Mouse (Mus musculus) stomach, embryonic 14.5 days (tissue): Measurements from ENCODE around the gene Gadd45a. TPM values are rescaled to one million over a fixed set of nuclear protein-coding genes. Genes with fewer than 3 reads are reported as not detected.
"Not testable (repeated sequence)": the region's sequence is repeated elsewhere in the genome, so short reads cannot be mapped to it uniquely, and the experiment has no call there.

Experiments
- ATAC-seq: fragments of 200-750 bp; cut with Nextera tagmentation; 2 replicates; pipeline ENCODE4 v1.8.0; 2017; ENCODE audit warnings: low read depth, moderate TSS enrichment; ENCODE audit not compliant: insufficient number of reproducible peaks, insufficient read depth, low FRiP score
- H3K27ac ChIP-seq: fragments of 300-500 bp; sonication (generic); 2 replicates; pipeline ENCODE4 v1.5.1; 2014; ENCODE audit warnings: mild to moderate bottlenecking, low read length, moderate library complexity, mixed read lengths
- H3K27me3 ChIP-seq: fragments of 300-500 bp; sonication (generic); 2 replicates; pipeline ENCODE4 v1.6.1; 2014; ENCODE audit warnings: low read length, control low read depth, mixed read lengths; ENCODE audit not compliant: control insufficient read depth, insufficient read depth
- H3K36me3 ChIP-seq: fragments of 300-500 bp; sonication (generic); 2 replicates; pipeline ENCODE4 v1.6.1; 2014; ENCODE audit warnings: mild to moderate bottlenecking, control low read depth, low read length, moderate library complexity, mixed read lengths; ENCODE audit not compliant: control insufficient read depth, insufficient read depth
- H3K4me1 ChIP-seq: fragments of 300-500 bp; sonication (generic); 2 replicates; pipeline ENCODE4 v1.6.1; 2014; ENCODE audit warnings: low read length, control low read depth, mixed read lengths; ENCODE audit not compliant: control insufficient read depth, insufficient read depth
- H3K4me2 ChIP-seq: fragments of 300-500 bp; sonication (generic); replicated peaks from 2 replicates; pipeline ENCODE4 v1.6.1; 2014; ENCODE audit warnings: low read depth, low read length, control low read depth
- H3K4me3 ChIP-seq: fragments of 300-500 bp; sonication (generic); 2 replicates; pipeline ENCODE4 v1.5.1; 2014; ENCODE audit warnings: low read depth, low read length, control low read depth
- H3K9ac ChIP-seq: fragments of 300-500 bp; sonication (generic); replicated peaks from 2 replicates; pipeline ENCODE4 v1.6.1; 2014; ENCODE audit warnings: low read depth, mild to moderate bottlenecking, control low read depth, low read length, moderate library complexity, mixed read lengths
- H3K9me3 ChIP-seq: fragments of 300-500 bp; sonication (generic); 2 replicates; pipeline ENCODE4 v1.6.1; 2016; ENCODE audit warnings: low read depth, low read length, control low read depth; ENCODE audit not compliant: control insufficient read depth
- WGBS: fragments of 180-500 bp; shearing (Covaris S2); extraction: QIAGEN DNeasy Blood & Tissue Kit; methylation state at CpG from one replicate; pipeline ENCODE4 v1.1.7; 2014; 5-methylcytosine and 5-hydroxymethylcytosine counted together
- polyA plus RNA-seq: library from polyadenylated mRNA; unstranded; fragments of >200 nt; fragmentation: Nextera tagmentation; extraction: Ambion mirVana; gene quantifications from 2 replicates; pipeline ENCODE4 v1.2.1, GENCODE M21; 2014

Gadd45a gene
- polyA plus RNA-seq, 1 experiment from 2014 or later: 13.0 TPM

DNA sequence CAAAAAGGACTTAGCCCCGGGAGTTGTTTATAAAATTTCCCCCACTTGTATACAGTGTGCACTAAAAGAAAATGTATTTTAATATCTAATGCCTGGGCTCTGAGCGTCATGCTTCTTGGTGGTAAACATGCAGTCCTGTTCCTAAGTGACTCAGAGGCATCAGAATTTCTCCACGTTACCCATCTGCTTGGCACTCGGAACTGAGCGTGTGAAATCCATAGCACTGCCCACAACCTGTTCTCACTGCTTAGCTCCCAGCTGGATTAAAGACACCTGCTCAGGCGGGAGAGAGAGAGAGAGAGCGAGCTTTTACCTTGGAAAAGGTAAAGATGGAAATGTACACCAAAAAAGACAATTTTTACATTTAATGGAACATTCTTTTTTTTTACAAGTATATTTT, 18.3 kb downstream of the Gadd45a start:
- H3K36me3 ChIP-seq, H3K9me3 ChIP-seq, ATAC-seq, H3K27me3 ChIP-seq, H3K4me2 ChIP-seq, H3K4me3 ChIP-seq, H3K9ac ChIP-seq, H3K27ac ChIP-seq: not testable (repeated sequence)
- peaks cover 16% of the 10 kb centered on the region for H3K4me1 ChIP-seq
- WGBS: 73% methylated on average over 7 of the region's 7 CpGs

- no peak for ATAC-seq
- H3K9ac ChIP-seq: no peak overlapping the region
- 83% methylated on average over 4 of the region's 4 CpGs for WGBS
- H3K4me2 ChIP-seq: no peak overlapping the region
- no peak overlapping the region for H3K4me3 ChIP-seq
- H3K27me3 ChIP-seq: no peaks in the 10 kb centered on the region
- no peaks in the 10 kb centered on the region for H3K9me3 ChIP-seq
- H3K27ac ChIP-seq: no peak overlapping the region
- H3K4me1 ChIP-seq: peaks cover 21% of the 10 kb centered on the region
- H3K36me3 ChIP-seq: peaks cover 3% of the 10 kb centered on the region; the same call in 1 of the 2 replicates
Measured at GRCm38 (mm10) chr6:67018365-67018764, 18.9 kb downstream of the Gadd45a start.

GRCm38 (mm10) chr6:67016520-67017111, 20.6 kb downstream of the Gadd45a start:
- H3K9me3 ChIP-seq: no peaks in the 10 kb centered on the region
- H3K4me3 ChIP-seq: no peak overlapping the region
- ATAC-seq: no peak
- no peaks in the 10 kb centered on the region for H3K36me3 ChIP-seq
- no peak overlapping the region for H3K4me2 ChIP-seq
- WGBS: 52% methylated on average over 7 of the region's 7 CpGs
- no peak overlapping the region for H3K9ac ChIP-seq
- H3K27ac ChIP-seq: no peak overlapping the region
- H3K4me1 ChIP-seq: peaks cover 21% of the 10 kb centered on the region
- H3K27me3 ChIP-seq: no peaks in the 10 kb centered on the region

DNA sequence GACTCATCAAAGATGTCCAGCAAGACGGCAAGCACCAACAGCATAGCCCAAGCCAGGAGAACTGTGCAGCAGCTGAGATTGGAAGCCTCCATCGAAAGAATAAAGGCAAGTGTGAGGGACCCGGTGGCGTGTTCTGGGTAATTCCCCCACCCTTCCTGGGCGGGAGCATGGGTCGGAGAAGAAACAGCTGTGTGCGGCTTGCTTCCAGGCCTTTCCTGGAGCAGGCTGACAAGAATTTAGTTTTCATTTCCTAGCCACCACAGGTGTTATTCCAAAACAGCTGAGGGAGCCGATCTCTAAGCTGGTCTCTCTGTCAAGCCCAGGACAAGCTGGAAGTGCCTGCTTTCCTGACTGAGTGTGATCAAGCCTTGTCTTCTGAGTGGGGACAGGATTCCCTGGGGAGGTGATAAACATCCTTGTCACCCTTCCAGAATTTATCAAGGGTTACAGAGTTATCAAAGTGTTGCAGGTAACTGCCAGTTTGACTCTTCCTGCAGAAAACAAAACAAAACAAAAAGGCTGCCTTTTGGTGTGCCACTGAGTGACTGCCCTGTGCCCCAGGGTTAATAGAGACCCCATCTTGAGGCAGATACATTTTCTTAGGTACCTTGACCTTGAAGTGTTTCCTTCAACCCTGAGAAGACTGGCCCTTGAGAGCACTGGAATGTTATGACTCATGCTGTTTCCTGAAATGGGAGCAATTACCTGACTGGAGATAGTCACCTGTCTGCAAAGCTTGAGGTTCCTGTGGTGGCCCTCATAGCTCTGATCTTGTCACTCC, 21.3 kb downstream of the Gadd45a start:
- Histone ChIP-seq H3K9ac (no peak overlapping the region), H3K27ac (no peak overlapping the region), H3K4me3 (no peak overlapping the region), H3K4me2 (no peak overlapping the region), H3K27me3 (no peaks in the 10 kb centered on the region), H3K36me3 (no peaks in the 10 kb centered on the region), H3K9me3 (no peaks in the 10 kb centered on the region), H3K4me1 (peaks cover 21% of the 10 kb centered on the region)
- WGBS: 39% methylated on average over 8 of the region's 8 CpGs
- ATAC-seq: no peak; the same call in 1 of the 2 replicates

- Histone ChIP-seq H3K9ac (no peak overlapping the region), H3K36me3 (no peaks in the 10 kb centered on the region), H3K4me2 (no peak overlapping the region), H3K4me3 (no peak overlapping the region), H3K27ac (no peak overlapping the region), H3K27me3 (no peaks in the 10 kb centered on the region), H3K9me3 (no peaks in the 10 kb centered on the region), H3K4me1 (peaks cover 21% of the 10 kb centered on the region)
- 88% methylated on average over 1 of the region's 1 CpGs for WGBS
- ATAC-seq: no peak
Measured at GRCm38 (mm10) chr6:67014679-67015075, 22.6 kb downstream of the Gadd45a start.

DNA sequence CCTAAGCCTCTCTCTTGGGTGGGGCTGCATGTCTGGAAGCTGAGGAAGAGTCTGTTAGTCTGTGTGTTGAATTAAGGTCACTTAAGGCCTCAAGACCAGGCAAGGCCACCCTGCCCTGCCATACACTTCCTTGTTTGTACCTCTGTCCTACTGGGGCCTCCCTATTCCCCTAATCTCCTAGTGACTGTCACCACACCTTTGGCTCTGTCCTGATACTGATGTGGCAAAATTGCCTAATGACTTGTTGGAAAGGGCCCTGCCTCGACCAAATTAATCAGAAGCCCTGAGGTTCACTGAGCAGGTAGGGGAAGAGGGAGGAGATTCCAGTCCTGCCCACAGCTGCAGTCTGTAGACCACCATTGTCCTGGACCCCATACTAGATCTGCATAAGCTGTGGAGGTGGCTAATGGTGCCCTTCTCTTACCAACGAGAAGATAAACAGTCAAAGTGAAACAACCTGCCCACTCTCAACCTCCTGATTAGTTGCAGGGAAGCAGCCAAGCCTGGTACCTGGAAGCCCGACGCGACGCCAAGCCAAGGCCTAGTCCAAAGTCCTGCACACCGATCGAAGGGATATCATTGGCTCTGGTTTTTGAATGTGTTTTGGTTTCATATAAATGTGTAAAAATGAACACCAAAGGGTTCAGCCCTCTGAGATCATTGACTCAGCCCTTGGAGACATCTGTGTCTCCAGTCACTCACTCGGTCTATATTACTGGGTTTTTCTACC, 23.1 kb downstream of the Gadd45a start:
- WGBS: 88% methylated on average over 9 of the region's 9 CpGs
- H3K4me2 ChIP-seq: no peak overlapping the region
- H3K4me3 ChIP-seq: no peak overlapping the region
- no peaks in the 10 kb centered on the region for H3K36me3 ChIP-seq
- H3K27me3 ChIP-seq: no peaks in the 10 kb centered on the region
- no peak overlapping the region for H3K9ac ChIP-seq
- ATAC-seq: no peak
- H3K9me3 ChIP-seq: no peaks in the 10 kb centered on the region
- peaks cover 21% of the 10 kb centered on the region for H3K4me1 ChIP-seq
- no peak overlapping the region for H3K27ac ChIP-seq

DNA sequence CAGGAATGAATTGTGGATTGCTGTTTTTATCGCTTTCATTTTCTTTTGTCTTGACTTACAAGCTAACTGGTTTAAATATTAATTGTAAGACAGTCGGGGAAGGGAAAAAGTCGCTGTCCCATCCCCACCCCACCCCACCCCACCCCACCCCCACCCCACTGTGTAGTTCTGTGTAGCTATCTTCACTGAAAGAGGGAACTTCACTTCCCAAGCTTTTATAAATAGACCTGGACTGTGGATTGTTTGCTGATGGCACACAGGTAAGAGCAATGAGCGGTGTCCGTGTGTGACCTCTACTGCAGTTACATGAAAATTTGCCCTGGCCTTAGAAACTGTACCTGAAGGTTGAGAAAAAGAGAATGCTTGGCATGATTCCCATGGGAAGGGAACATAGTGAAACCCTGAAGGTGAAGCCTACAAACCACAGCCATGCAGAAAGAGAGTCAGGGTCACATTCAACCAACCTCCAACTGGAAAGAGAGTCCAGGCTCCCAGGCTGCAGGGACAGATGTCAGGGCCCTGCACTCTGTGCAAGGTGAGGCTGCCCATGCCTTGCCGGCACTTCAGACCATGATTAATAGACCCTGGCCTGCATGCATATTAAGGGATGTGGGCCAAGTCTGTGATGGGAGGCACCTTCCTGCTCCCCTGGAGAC, 23.8 kb downstream of the Gadd45a start:
- no peak overlapping the region for H3K27ac ChIP-seq
- H3K4me1 ChIP-seq: peaks cover 21% of the 10 kb centered on the region
- H3K27me3 ChIP-seq: no peaks in the 10 kb centered on the region
- ATAC-seq: no peak
- no peak overlapping the region for H3K4me2 ChIP-seq
- H3K36me3 ChIP-seq: no peaks in the 10 kb centered on the region
- WGBS: 73% methylated on average over 6 of the region's 6 CpGs
- no peaks in the 10 kb centered on the region for H3K9me3 ChIP-seq
- H3K4me3 ChIP-seq: no peak overlapping the region
- no peak overlapping the region for H3K9ac ChIP-seq

GRCm38 (mm10) chr6:67011217-67011518, 26.1 kb downstream of the Gadd45a start:
- Histone ChIP-seq H3K36me3 (no peaks in the 10 kb centered on the region), H3K27me3 (no peaks in the 10 kb centered on the region), H3K4me2 (no peak overlapping the region), H3K9me3 (no peaks in the 10 kb centered on the region), H3K4me1 (peaks cover 15% of the 10 kb centered on the region), H3K4me3 (no peak overlapping the region), H3K9ac (no peak overlapping the region), H3K27ac (no peak overlapping the region)
- no peak for ATAC-seq
